Mouse (Mus musculus) adrenal gland, adult (tissue): ENCODE measurements around the gene Plekhs1.
A peak's percentile ranks its signal among the peaks of the same experiment; 100 is the strongest.

Source experiments
- DNase-seq, 2 experiments: peaks; one replicate each; pipeline ENCODE4 v3.0.0; 2022 to 2023; ENCODE audit warnings: low spot score in 1 of 2; ENCODE audit not compliant: inconsistent age in 2 of 2

Gene Plekhs1

GRCm38 (mm10) chr19:56461522-56462101, at the start of gene Plekhs1:
TSS of gene Plekhs1 (plus strand) at chr19:56461640.
- DNase-seq: peak; percentile 7 to 73

- peak in 1 of 2 experiments; percentile 33 for DNase-seq
Measured at GRCm38 (mm10) chr19:56418404-56418803, 43.0 kb upstream of the Plekhs1 start.

GRCm38 (mm10) chr19:56419452-56419851, 42.0 kb upstream of the Plekhs1 start:
- DNase-seq: no peak

- no peak for DNase-seq
Measured at GRCm38 (mm10) chr19:56420345-56420744, 41.1 kb upstream of the Plekhs1 start.

- peak; percentile 84 to 95 for DNase-seq
Measured at GRCm38 (mm10) chr19:56422476-56423338, 38.7 kb upstream of the Plekhs1 start.

GRCm38 (mm10) chr19:56423370-56423769, 38.1 kb upstream of the Plekhs1 start:
- DNase-seq: no peak

GRCm38 (mm10) chr19:56424606-56425395, 36.6 kb upstream of the Plekhs1 start:
- DNase-seq: no peak

GRCm38 (mm10) chr19:56425492-56425891, 35.9 kb upstream of the Plekhs1 start:
- DNase-seq: peak in 1 of 2 experiments; percentile 61

GRCm38 (mm10) chr19:56430369-56430768, 31.1 kb upstream of the Plekhs1 start:
- no peak for DNase-seq

- DNase-seq: no peak
Measured at GRCm38 (mm10) chr19:56432706-56433105, 28.7 kb upstream of the Plekhs1 start.

- no peak for DNase-seq
Measured at GRCm38 (mm10) chr19:56433581-56433980, 27.9 kb upstream of the Plekhs1 start.

- DNase-seq: no peak
Measured at GRCm38 (mm10) chr19:56436380-56436779, 25.1 kb upstream of the Plekhs1 start.

GRCm38 (mm10) chr19:56438357-56439071, 22.9 kb upstream of the Plekhs1 start:
- DNase-seq: no peak

- DNase-seq: no peak
Measured at GRCm38 (mm10) chr19:56439072-56439434, 22.4 kb upstream of the Plekhs1 start.

GRCm38 (mm10) chr19:56443445-56443844, 18.0 kb upstream of the Plekhs1 start:
- no peak for DNase-seq

- no peak for DNase-seq
Measured at GRCm38 (mm10) chr19:56448784-56449183, 12.7 kb upstream of the Plekhs1 start.

GRCm38 (mm10) chr19:56449537-56449936, 11.9 kb upstream of the Plekhs1 start:
- no peak for DNase-seq

GRCm38 (mm10) chr19:56450892-56451291, 10.5 kb upstream of the Plekhs1 start:
- DNase-seq: no peak

GRCm38 (mm10) chr19:56451867-56452266, 9.6 kb upstream of the Plekhs1 start:
- DNase-seq: no peak

- DNase-seq: no peak
Measured at GRCm38 (mm10) chr19:56452421-56452820, 9.0 kb upstream of the Plekhs1 start.

GRCm38 (mm10) chr19:56454862-56455261, 6.6 kb upstream of the Plekhs1 start:
- no peak for DNase-seq
